Mouse (Mus musculus) testis, adult 2 months (tissue): ENCODE results near the gene Vmn1r188.
"Not testable (repeated sequence)": the region's sequence is repeated elsewhere in the genome, so short reads cannot be mapped to it uniquely, and the experiment has no call there.

Source experiments
- CTCF ChIP-seq: fragments of 200-500 bp; IDR thresholded peaks from 2 replicates; pipeline ENCODE4 v1.5.1; 2012; ENCODE audit warnings: low read depth, mild to moderate bottlenecking, inconsistent platforms, low read length, moderate library complexity; ENCODE audit not compliant: control insufficient read depth, insufficient read depth, insufficient replicate concordance
- POLR2A ChIP-seq: fragments of 200-500 bp; IDR thresholded peaks from 2 replicates; pipeline ENCODE4 v1.6.1; 2012; ENCODE audit warnings: low read depth, mild to moderate bottlenecking, inconsistent platforms, low read length, moderate library complexity; ENCODE audit not compliant: control insufficient read depth

DNA sequence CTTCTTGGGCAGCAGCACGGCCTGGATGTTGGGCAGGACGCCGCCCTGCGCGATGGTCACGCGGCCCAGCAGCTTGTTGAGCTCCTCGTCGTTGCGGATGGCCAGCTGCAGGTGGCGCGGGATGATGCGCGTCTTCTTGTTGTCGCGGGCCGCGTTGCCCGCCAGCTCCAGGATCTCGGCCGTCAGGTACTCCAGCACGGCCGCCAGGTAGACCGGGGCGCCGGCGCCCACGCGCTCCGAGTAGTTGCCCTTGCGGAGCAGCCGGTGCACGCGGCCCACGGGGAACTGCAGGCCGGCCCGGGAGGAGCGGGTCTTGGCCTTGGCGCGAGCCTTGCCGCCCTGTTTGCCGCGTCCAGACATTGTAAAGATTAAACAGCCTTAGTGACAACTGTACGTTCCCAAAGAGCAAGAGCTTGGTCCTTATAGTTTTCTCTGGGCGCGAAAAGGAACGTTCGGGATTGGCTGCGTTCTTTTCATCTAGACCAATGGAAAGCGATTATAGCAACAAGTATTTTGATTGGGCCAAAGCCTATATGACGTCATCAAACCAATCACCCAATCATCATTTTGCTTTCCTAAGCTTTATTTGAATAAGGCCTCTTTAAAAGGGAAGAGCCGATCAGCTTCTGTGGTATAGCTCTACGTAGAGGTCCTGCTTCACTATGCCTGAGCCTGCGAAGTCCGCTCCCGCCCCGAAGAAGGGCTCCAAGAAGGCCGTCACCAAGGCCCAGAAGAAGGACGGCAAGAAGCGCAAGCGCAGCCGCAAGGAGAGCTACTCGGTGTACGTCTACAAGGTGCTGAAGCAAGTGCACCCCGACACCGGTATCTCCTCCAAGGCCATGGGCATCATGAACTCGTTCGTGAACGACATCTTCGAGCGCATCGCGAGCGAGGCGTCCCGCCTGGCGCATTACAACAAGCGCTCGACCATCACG is 41.4 kb upstream of the Vmn1r188 start, which contains the start of the genes Hist1h2ag and Hist1h2bj:
- TF ChIP-seq CTCF, result not testable (repeated sequence)
- peak; percentile 53; the same call in 1 of the 2 replicates for TF ChIP-seq POLR2A
